Mouse (Mus musculus) cerebellum, adult 9-10 months (tissue): ENCODE data around the gene Gabrb3.

Source experiments
- DNase-seq: peaks from one replicate; pipeline ENCODE4 v3.0.0; 2022

The Gabrb3 gene

GRCm38 (mm10) chr7:57532676-57533075, 113.2 kb downstream of the Gabrb3 start:
- no peak for DNase-seq

- DNase-seq = peak; percentile 10
Observed at GRCm38 (mm10) chr7:57538565-57538964, 119.1 kb downstream of the Gabrb3 start.

GRCm38 (mm10) chr7:57560732-57561436, 141.4 kb downstream of the Gabrb3 start:
- no peak for DNase-seq

- DNase-seq = no peak
Observed at GRCm38 (mm10) chr7:57564403-57564802, 144.9 kb downstream of the Gabrb3 start.

GRCm38 (mm10) chr7:57590451-57591248, 171.2 kb downstream of the Gabrb3 start:
- peak; percentile 88 for DNase-seq

- no peak for DNase-seq
Observed at GRCm38 (mm10) chr7:57591249-57591577, 171.7 kb downstream of the Gabrb3 start.

GRCm38 (mm10) chr7:57591578-57592431, 172.3 kb downstream of the Gabrb3 start:
- peak; percentile 67 for DNase-seq

GRCm38 (mm10) chr7:57597341-57597740, 177.8 kb downstream of the Gabrb3 start:
- no peak for DNase-seq

GRCm38 (mm10) chr7:57618697-57619096, 199.2 kb downstream of the Gabrb3 start:
- DNase-seq = no peak

- DNase-seq = peak; percentile 32
Observed at GRCm38 (mm10) chr7:57620036-57620435, 200.5 kb downstream of the Gabrb3 start.

- no peak for DNase-seq
Observed at GRCm38 (mm10) chr7:57623718-57624117, 204.2 kb downstream of the Gabrb3 start.

GRCm38 (mm10) chr7:57635026-57635425, 215.5 kb downstream of the Gabrb3 start:
- no peak for DNase-seq

GRCm38 (mm10) chr7:57635687-57636086, 216.2 kb downstream of the Gabrb3 start:
- DNase-seq = no peak

GRCm38 (mm10) chr7:57640796-57641195, 221.3 kb downstream of the Gabrb3 start:
- DNase-seq = no peak

GRCm38 (mm10) chr7:57647345-57647744, 227.9 kb downstream of the Gabrb3 start:
- no peak for DNase-seq

GRCm38 (mm10) chr7:57648136-57648755, 228.8 kb downstream of the Gabrb3 start:
- peak; percentile 61 for DNase-seq

- no peak for DNase-seq
Observed at GRCm38 (mm10) chr7:57677352-57677751, 257.9 kb downstream of the Gabrb3 start.

- DNase-seq = no peak
Observed at GRCm38 (mm10) chr7:57689836-57690235, 270.3 kb downstream of the Gabrb3 start.

GRCm38 (mm10) chr7:57700370-57700769, 280.9 kb downstream of the Gabrb3 start:
- no peak for DNase-seq

- no peak for DNase-seq
Observed at GRCm38 (mm10) chr7:57701046-57701445, 281.6 kb downstream of the Gabrb3 start.

GRCm38 (mm10) chr7:57703580-57703979, 284.1 kb downstream of the Gabrb3 start:
- peak; percentile 56 for DNase-seq

GRCm38 (mm10) chr7:57706092-57706491, 286.6 kb downstream of the Gabrb3 start:
- DNase-seq = no peak
